Mouse (Mus musculus): ENCODE data around the gene Col9a2. TPM values are rescaled to one million over a fixed set of nuclear protein-coding genes. Genes with fewer than 3 reads are reported as not detected.

Col9a2 gene
- polyA plus RNA-seq, 1 experiment, result not detected

DNA sequence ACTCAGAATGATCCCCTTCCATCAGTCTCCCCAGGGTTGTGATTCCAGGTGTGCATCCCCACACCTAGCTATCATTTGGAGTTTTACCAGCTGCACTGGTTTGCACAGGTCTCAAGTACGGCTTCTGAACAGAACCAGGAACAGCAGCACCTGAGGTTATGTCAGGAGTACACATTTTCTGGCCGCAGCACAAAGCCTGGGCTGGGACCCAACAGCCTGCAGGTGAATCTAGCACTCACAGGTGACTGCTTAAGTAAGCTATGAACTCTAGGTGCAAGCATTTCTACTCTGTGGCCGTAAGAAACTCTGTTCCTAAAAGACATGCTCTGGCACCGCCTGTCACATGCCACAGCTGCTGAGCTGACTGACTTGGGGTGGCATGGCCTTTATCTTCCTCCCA lies 51.0 kb downstream of the Col9a2 start:
- no peak overlapping the region for H3K27ac ChIP-seq (replicated peaks; ENCODE audit: low read depth, low read length)
- H3K4me3 ChIP-seq (ENCODE audit: insufficient read depth, low read depth, low read length), result no peak overlapping the region
- H3K4me1 ChIP-seq (ENCODE audit: control insufficient read depth, insufficient read depth, insufficient read length, low read length), result no peaks in the 10 kb centered on the region

DNA sequence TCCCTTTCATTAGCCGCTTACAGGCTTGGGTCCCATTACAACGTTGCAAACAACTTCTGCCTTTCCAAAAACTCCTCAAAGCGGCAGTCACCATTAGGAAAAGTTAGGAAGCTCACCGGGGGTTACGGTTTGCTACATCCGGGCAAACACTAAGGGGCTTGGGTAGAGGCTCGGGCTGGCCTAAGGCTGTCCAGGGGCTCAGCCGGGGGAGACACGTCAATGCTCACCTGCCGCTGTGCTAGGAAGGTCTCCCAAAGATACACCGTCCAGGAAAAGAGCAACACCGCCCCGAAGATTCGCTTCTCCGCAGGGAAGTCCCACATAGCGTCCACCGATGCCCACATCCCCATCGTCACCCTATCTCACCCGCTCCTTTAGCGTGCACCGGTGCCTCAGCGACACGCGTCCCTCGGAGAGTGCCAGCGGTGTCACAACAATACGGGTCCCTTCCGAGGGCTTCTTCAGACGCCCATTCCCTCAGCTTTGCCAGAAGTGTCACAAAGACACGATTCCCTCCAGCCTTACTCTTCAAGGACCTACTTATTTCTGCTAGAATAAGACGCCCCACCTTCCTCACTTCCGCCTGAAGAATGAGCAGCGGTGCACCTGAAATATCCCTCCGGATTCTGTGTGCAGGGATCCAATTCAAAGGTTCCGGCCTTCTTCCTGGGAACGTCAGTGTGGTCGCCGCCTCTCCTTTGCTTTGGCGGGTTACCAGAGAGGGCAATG lies 58.6 kb downstream of the Col9a2 start, which contains the start of gene Zmpste24:
Zmpste24 (minus strand) TSS at position 592 of the 729 bp plus-strand sequence.
- peaks cover 3% of the 10 kb centered on the region for H3K4me1 ChIP-seq (ENCODE audit: control insufficient read depth, insufficient read depth, insufficient read length, low read length)
- H3K27ac ChIP-seq (replicated peaks; ENCODE audit: low read depth, low read length), result 0 out of 2 replicates have a peak within 1 kb of the TSS, but pooled peaks have one; percentile 28

DNA sequence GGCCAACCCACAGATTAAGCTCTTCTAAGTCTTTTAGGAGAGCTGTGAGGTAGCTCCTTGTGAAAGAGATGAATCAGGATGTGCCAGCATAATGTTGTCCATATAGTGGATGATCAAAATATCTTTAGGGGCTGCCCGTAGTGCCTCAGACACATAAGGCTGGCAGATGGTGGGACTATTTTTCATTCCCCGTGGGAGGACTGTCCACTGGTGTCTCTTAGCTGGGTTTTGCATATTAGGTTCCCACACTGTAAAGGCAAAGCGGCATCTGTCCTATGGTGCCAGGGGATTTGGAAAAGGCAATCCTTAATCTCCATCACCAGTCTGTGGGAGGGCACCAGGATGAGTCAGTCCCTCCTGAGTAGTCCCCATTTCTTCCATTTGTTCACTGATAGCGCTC lies 64.1 kb downstream of the Col9a2 start:
- Histone ChIP-seq H3K4me1 (ENCODE audit: control insufficient read depth, insufficient read depth, insufficient read length, low read length) (no peaks in the 10 kb centered on the region), H3K27ac (replicated peaks; ENCODE audit: low read depth, low read length) (no peak overlapping the region), H3K4me3 (ENCODE audit: insufficient read depth, low read depth, low read length) (no peak overlapping the region)

More for the DNA sequence above, 58.6 kb downstream of the Col9a2 start, which contains the start of gene Zmpste24:
- peak within 1 kb of the TSS; percentile 93 for H3K4me3 ChIP-seq (ENCODE audit: insufficient read depth, low read depth, low read length)

Other genes starting within 250 kb of the Col9a2 start
- gene Nfyc, start 207.8 kb upstream of the Col9a2 start, polyA plus RNA-seq (2012; ENCODE audit: insufficient read depth, insufficient read length, missing spikeins), result 37.2 and 49.9 TPM in 2 replicates
- not detected in 2 replicates for gene Rims3, start 184.6 kb upstream of the Col9a2 start, polyA plus RNA-seq (2012; ENCODE audit: insufficient read depth, insufficient read length, missing spikeins)
- gene Exo5, start 114.4 kb upstream of the Col9a2 start, polyA plus RNA-seq (2012; ENCODE audit: insufficient read depth, insufficient read length, missing spikeins), result 1.9 and 4.1 TPM in 2 replicates
- 0.79 TPM in 1 of 2 replicates, not detected in the other for gene Zfp69, start 87.7 kb upstream of the Col9a2 start, polyA plus RNA-seq (2012; ENCODE audit: insufficient read depth, insufficient read length, missing spikeins)
- 9.5 and 12.0 TPM in 2 replicates for gene Smap2, start 22.1 kb upstream of the Col9a2 start, polyA plus RNA-seq (2012; ENCODE audit: insufficient read depth, insufficient read length, missing spikeins)
- 14.9 and 18.0 TPM in 2 replicates for gene Zmpste24, start 58.9 kb downstream of the Col9a2 start, polyA plus RNA-seq (2012; ENCODE audit: insufficient read depth, insufficient read length, missing spikeins)
- not detected in 2 replicates for gene Tmco2, start 69.8 kb downstream of the Col9a2 start, polyA plus RNA-seq (2012; ENCODE audit: insufficient read depth, insufficient read length, missing spikeins)
- gene Rlf, start 175.7 kb downstream of the Col9a2 start, polyA plus RNA-seq (2012; ENCODE audit: insufficient read depth, insufficient read length, missing spikeins), result 4.2 and 4.6 TPM in 2 replicates

Measured in brown adipose tissue, adult 24 weeks (tissue).